Mouse (Mus musculus): ENCODE measurements around the gene Ldlr. TPM values are rescaled to one million over a fixed set of nuclear protein-coding genes. Genes with fewer than 3 reads are reported as not detected.
"Not testable (repeated sequence)": the region's sequence is repeated elsewhere in the genome, so short reads cannot be mapped to it uniquely, and the experiment has no call there.

Gene Ldlr
- total RNA-seq, 1 experiment from 2014 or later = 18.4 TPM

GRCm38 (mm10) chr9:21752252-21752792 is 29.0 kb downstream of the Ldlr start:
- ATAC-seq (replicated peaks; ENCODE audit: low read depth, poor library complexity, severe bottlenecking) = no peak

GRCm38 (mm10) chr9:21754003-21754402 is 30.7 kb downstream of the Ldlr start:
- no peak for ATAC-seq (replicated peaks; ENCODE audit: low read depth, poor library complexity, severe bottlenecking)

- ATAC-seq (replicated peaks; ENCODE audit: low read depth, poor library complexity, severe bottlenecking) = no peak
Measured at GRCm38 (mm10) chr9:21754516-21755321, 31.4 kb downstream of the Ldlr start.

- no peak for ATAC-seq (replicated peaks; ENCODE audit: low read depth, poor library complexity, severe bottlenecking)
Measured at GRCm38 (mm10) chr9:21758576-21759529, 35.6 kb downstream of the Ldlr start.

- ATAC-seq (replicated peaks; ENCODE audit: low read depth, poor library complexity, severe bottlenecking) = no peak
Measured at GRCm38 (mm10) chr9:21759718-21760117, 36.4 kb downstream of the Ldlr start.

- ATAC-seq (replicated peaks; ENCODE audit: low read depth, poor library complexity, severe bottlenecking) = peak; percentile 98
Measured at GRCm38 (mm10) chr9:21760155-21761088, 37.1 kb downstream of the Ldlr start, which contains the start of gene Spc24. Gene Spc24 (minus strand): TSS chr9:21760303.

- ATAC-seq (replicated peaks; ENCODE audit: low read depth, poor library complexity, severe bottlenecking) = no peak
Measured at GRCm38 (mm10) chr9:21762135-21762534, 38.9 kb downstream of the Ldlr start.

GRCm38 (mm10) chr9:21764084-21764999 is 41.1 kb downstream of the Ldlr start:
- no peak for ATAC-seq (replicated peaks; ENCODE audit: low read depth, poor library complexity, severe bottlenecking)

- no peak for ATAC-seq (replicated peaks; ENCODE audit: low read depth, poor library complexity, severe bottlenecking)
Measured at GRCm38 (mm10) chr9:21767896-21768295, 44.6 kb downstream of the Ldlr start.

GRCm38 (mm10) chr9:21768511-21769411 is 45.5 kb downstream of the Ldlr start:
- no peak for ATAC-seq (replicated peaks; ENCODE audit: low read depth, poor library complexity, severe bottlenecking)

GRCm38 (mm10) chr9:21769558-21770183 is 46.4 kb downstream of the Ldlr start:
- no peak for ATAC-seq (replicated peaks; ENCODE audit: low read depth, poor library complexity, severe bottlenecking)

- not testable (repeated sequence) for ATAC-seq (replicated peaks; ENCODE audit: low read depth, poor library complexity, severe bottlenecking)
Measured at GRCm38 (mm10) chr9:21773396-21773795, 50.1 kb downstream of the Ldlr start.

GRCm38 (mm10) chr9:21774353-21774752 is 51.1 kb downstream of the Ldlr start:
- ATAC-seq (replicated peaks; ENCODE audit: low read depth, poor library complexity, severe bottlenecking) = no peak

GRCm38 (mm10) chr9:21777726-21778125 is 54.4 kb downstream of the Ldlr start:
- no peak for ATAC-seq (replicated peaks; ENCODE audit: low read depth, poor library complexity, severe bottlenecking)

- peak; percentile 50; the same call in 1 of the 2 replicates for ATAC-seq (replicated peaks; ENCODE audit: low read depth, poor library complexity, severe bottlenecking)
Measured at GRCm38 (mm10) chr9:21781657-21782468, 58.6 kb downstream of the Ldlr start.

All from common myeloid progenitor, adult 5-6 weeks (primary cell).